Mouse (Mus musculus): ENCODE measurements around the gene Lurap1.

- no peak for TF ChIP-seq CTCF (conservative IDR thresholded peaks at IDR 0.05; ENCODE audit: low read length)
- no peak for TF ChIP-seq NANOG (IDR thresholded peaks at IDR 0.05; ENCODE audit: borderline replicate concordance, low read length)
These were observed 24.0 kb upstream of the Lurap1 start for GRCm38 (mm10) chr4:116175136-116175535.
